Mouse (Mus musculus) embryo, embryonic 10 days (tissue): ENCODE data around the gene 1810009A15Rik.

Experiments used
- DNase-seq: peaks from one replicate; pipeline ENCODE4 v3.0.0-alpha.2; 2015; ENCODE audit warnings: low spot score

1810009A15Rik gene

GRCm38 (mm10) chr19:8920836-8921291, 32.2 kb downstream of the 1810009A15Rik start:
- peak; percentile 79 for DNase-seq

- no peak for DNase-seq
Measured at GRCm38 (mm10) chr19:8921741-8922140, 33.1 kb downstream of the 1810009A15Rik start.

DNA sequence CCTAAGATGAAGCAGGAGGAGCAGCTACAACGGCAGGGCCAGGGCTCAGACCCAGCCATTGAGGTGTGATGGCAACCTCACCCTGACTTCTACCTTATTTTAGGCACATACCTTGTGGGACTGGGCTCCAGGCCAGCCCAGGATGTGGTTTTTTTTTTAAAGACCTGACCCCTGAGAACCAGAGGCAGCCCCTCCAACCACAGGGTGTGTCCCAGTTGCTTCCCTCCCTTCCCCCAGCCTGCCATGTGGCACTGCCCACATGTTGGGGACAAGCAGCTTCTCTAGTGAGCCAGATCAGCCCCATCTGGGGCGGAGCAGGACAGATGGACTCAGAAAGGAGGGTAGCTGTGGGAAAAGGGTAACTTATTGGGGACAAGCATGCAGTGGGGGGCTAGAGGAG, 38.1 kb downstream of the 1810009A15Rik start:
- DNase-seq = no peak

- no peak for DNase-seq
Measured at GRCm38 (mm10) chr19:8927891-8928525, 39.4 kb downstream of the 1810009A15Rik start.

- DNase-seq = no peak
Measured at GRCm38 (mm10) chr19:8928689-8929223, 40.1 kb downstream of the 1810009A15Rik start.

GRCm38 (mm10) chr19:8929224-8930088, 40.8 kb downstream of the 1810009A15Rik start, which contains the start of the genes Rom1 and Eml3:
Rom1 (minus strand) TSS chr19:8929356.
Eml3 (plus strand) TSS chr19:8929552.
- peak; percentile 90 for DNase-seq

GRCm38 (mm10) chr19:8930117-8930516, 41.5 kb downstream of the 1810009A15Rik start:
- peak; percentile 25 for DNase-seq

DNA sequence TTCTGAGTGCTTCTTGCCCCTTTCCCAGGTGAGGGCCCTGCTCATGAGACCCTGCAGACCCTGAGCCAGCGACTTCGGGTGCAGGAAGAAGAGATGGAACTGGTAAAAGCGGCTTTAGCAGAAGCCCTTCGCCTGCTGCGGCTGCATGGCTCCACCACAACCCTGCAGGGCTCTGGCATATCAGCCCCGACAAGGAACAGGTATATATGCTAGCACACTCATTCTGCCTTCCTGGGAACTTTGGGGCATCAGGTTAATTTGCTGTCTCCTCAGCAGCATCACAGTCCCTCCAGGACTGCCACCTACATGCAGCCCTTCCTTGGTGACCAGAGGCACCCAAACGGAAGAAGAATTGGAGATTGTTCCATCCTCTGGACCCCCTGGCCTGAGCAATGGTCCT, 42.1 kb downstream of the 1810009A15Rik start:
- no peak for DNase-seq

DNA sequence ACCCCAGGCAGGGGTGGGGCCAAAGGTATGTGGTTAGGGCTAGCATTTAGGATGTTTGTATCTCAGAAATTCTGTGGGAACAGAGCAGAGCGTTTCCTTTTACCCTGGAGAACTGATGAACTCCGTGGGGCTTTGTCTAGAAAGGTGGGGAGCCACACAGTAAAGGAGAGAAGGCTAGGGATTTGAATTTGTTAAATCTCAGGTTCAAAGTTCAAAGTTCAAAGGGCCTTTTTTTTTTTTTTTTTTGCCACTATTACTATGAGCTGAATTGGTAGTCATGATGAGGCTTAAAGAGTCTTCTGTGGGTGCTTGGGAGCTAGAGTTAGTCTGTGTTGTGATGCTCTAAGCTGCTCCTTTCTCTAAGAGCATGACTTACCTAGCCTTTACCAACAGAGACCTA, 48.1 kb downstream of the 1810009A15Rik start:
- no peak for DNase-seq
